In the genomic region with DNA sequence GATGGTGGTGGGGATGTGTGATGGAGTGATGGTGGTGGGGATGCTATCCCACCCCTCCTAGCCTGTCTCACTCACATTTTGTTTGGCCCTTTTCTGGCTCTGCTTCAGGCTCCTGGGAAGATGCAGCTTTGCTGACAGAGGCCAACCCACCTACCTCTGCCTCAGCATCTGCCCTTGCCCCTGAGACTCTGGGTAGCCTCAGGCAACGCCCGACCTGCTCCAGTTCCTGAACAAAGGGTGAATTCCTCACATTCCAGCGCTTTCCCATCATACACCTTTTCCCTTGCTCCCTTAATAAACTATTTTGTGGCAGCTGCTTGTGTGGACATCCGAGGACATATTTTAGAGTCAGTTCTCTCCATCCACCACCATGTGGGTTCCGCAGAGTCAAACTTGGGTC, we compare ENCODE assay signal across 23 mouse cellular contexts. TPM values are rescaled to one million over a fixed set of nuclear protein-coding genes. Genes with fewer than 3 reads are reported as not detected.
DNase-seq lines count a peak whose midpoint lies in the region; TF ChIP-seq lines count a peak whose summit lies in the region.
"Had no signal": no experiment of that assay in that cellular context is flagged by ENCODE, and none has a peak within 500 bp of the region (broad histone marks: within the 10 kb centered on the region; RNA-seq: fewer than 3 reads in every experiment).

No protein-coding gene starts in this region.

- no peak overlapping the region for H3K27ac ChIP-seq in ES-Bruce4 (ENCODE audit: insufficient read depth, low read length)
- H3K27ac ChIP-seq: embryonic facial prominence, embryonic 10.5 days; embryonic facial prominence, embryonic 12.5 days; forebrain, embryonic 13.5 days; forebrain, embryonic 15.5 days had no signal

- H3K9me3 ChIP-seq in ES-Bruce4 (replicated peaks; ENCODE audit: control insufficient read depth, insufficient read depth, low read length, poor library complexity, severe bottlenecking), result no peaks in the 10 kb centered on the region
- H3K9me3 ChIP-seq: embryonic facial prominence, embryonic 10.5 days; embryonic facial prominence, embryonic 12.5 days; forebrain, embryonic 13.5 days; forebrain, embryonic 15.5 days had no signal

- TF ChIP-seq EP300 in ES-Bruce4 (IDR thresholded peaks at IDR 0.05; ENCODE audit: insufficient read depth, low read depth, low read length), result peak; percentile 49; the same call in 1 of the 2 replicates

- no peak for TF ChIP-seq CTCF in ES-Bruce4 (IDR thresholded peaks at IDR 0.05; ENCODE audit: low read depth, low read length)

- peaks cover 2% of the 10 kb centered on the region for H3K4me1 ChIP-seq in ES-Bruce4 (ENCODE audit: control insufficient read depth, insufficient read depth, low read length)
- H3K4me1 ChIP-seq: forebrain, embryonic 15.5 days had no signal

- no peaks in the 10 kb centered on the region for H3K27me3 ChIP-seq in ES-Bruce4 (ENCODE audit: control insufficient read depth, insufficient read depth, low read length, poor library complexity, severe bottlenecking)
- H3K27me3 ChIP-seq: embryonic facial prominence, embryonic 12.5 days; forebrain, embryonic 13.5 days; forebrain, embryonic 15.5 days had no signal

- peaks cover 7% of the 10 kb centered on the region for H3K36me3 ChIP-seq in ES-Bruce4 (ENCODE audit: control insufficient read depth, insufficient read depth, low read length, poor library complexity, severe bottlenecking)

- H3K4me3 ChIP-seq in ES-Bruce4 (ENCODE audit: low read depth, low read length), result no peak overlapping the region
- H3K4me3 ChIP-seq: embryonic facial prominence, embryonic 10.5 days; embryonic facial prominence, embryonic 12.5 days; forebrain, embryonic 13.5 days; forebrain, embryonic 15.5 days had no signal

- TF ChIP-seq POLR2A in ES-Bruce4 (IDR thresholded peaks at IDR 0.05; ENCODE audit: insufficient read depth, low read length), result no peak

- peak; percentile 59 for DNase-seq in ES-CJ7 (ENCODE audit: low read depth, low spot score)
- peak; percentile 76 for DNase-seq in ZHBTc4 (ENCODE audit: low read depth, low spot score)
- no peak for DNase-seq in frontal cortex, postnatal 14 days (ENCODE audit: low spot score in 2 of 2)
- DNase-seq in layer of hippocampus, postnatal 36 days, result no peak
- DNase-seq: adrenal gland, adult 2 months; adrenal gland, postnatal 10 days; adrenal gland, postnatal 25 days; cerebellum, adult 11 months; cerebellum, adult 18-20 months; cerebellum, adult 9-10 months; cerebellum, postnatal 10 days; cerebellum, postnatal 25 days; forebrain, postnatal 0 days had no signal

- H3K9ac ChIP-seq in ES-Bruce4 (ENCODE audit: low read depth, poor library complexity, severe bottlenecking), result no peak overlapping the region
- H3K9ac ChIP-seq: embryonic facial prominence, embryonic 12.5 days; forebrain, embryonic 13.5 days; forebrain, embryonic 15.5 days; forebrain, postnatal 0 days had no signal

RNA-seq across cellular contexts. Expression of gene Lrrn4cl, which starts 2.2 kb away (rescaled TPM):
- polyA plus RNA-seq in ES-Bruce4 (2011; ENCODE audit: insufficient read depth, insufficient read length, low read depth, missing spikeins), result 1.3 and 2.1 TPM in 2 replicates
- under 1 TPM; 0.55 to 0.61 TPM for total RNA-seq in layer of hippocampus, postnatal 36 days (2021)

RNA-seq across cellular contexts. Expression of gene Gng3, which starts 9.4 kb away (rescaled TPM):
- 28.3 and 29.7 TPM in 2 replicates for polyA plus RNA-seq in ES-Bruce4 (2011; ENCODE audit: insufficient read depth, insufficient read length, low read depth, missing spikeins)
- total RNA-seq in layer of hippocampus, postnatal 36 days (2021), result 100 to 1,000 TPM; 161 to 172 TPM

RNA-seq across cellular contexts. Expression of gene Bscl2, which starts 11.1 kb away (rescaled TPM):
- 32.3 and 36.2 TPM in 2 replicates for polyA plus RNA-seq in ES-Bruce4 (2011; ENCODE audit: insufficient read depth, insufficient read length, low read depth, missing spikeins)
- total RNA-seq in layer of hippocampus, postnatal 36 days (2021), result 100 to 1,000 TPM in 1 of 2 experiments, 10 to 100 TPM in 1; 99.0 to 112 TPM

RNA-seq across cellular contexts. Expression of gene AC129217.1, which starts 18.8 kb away (rescaled TPM):
- 74.8 and 87.2 TPM in 2 replicates for polyA plus RNA-seq in ES-Bruce4 (2011; ENCODE audit: insufficient read depth, insufficient read length, low read depth, missing spikeins)
- not detected for total RNA-seq in layer of hippocampus, postnatal 36 days (2021)
- total RNA-seq: adrenal gland, postnatal 10 days; adrenal gland, postnatal 25 days; adrenal gland, postnatal 4 days; forebrain, postnatal 0 days had no signal
- polyA plus RNA-seq: adrenal gland, adult 2 months; brain, embryonic 14.5 days; cortical plate, adult 2 months; embryonic facial prominence, embryonic 10.5 days; embryonic facial prominence, embryonic 12.5 days; embryonic facial prominence, embryonic 14.5 days; forebrain, embryonic 11.5 days; forebrain, embryonic 13.5 days; forebrain, embryonic 15.5 days; forebrain, postnatal 0 days had no signal

RNA-seq across cellular contexts. Expression of gene Ubxn1, which starts 22.9 kb away (rescaled TPM):
- polyA plus RNA-seq in ES-Bruce4 (2011; ENCODE audit: insufficient read depth, insufficient read length, low read depth, missing spikeins), result 189 and 201 TPM in 2 replicates
- total RNA-seq in layer of hippocampus, postnatal 36 days (2021), result 10 to 100 TPM; 85.7 to 98.6 TPM

Comparison
In these comparisons a context has a peak if more than half of its experiments do, and no peak if none do; other contexts are left out.
1. DNase-seq: peak in ES-CJ7 (single experiment) and ZHBTc4 (single experiment); none in frontal cortex, postnatal 14 days (0 of 2) and layer of hippocampus, postnatal 36 days (0 of 2).